In the genomic region with DNA sequence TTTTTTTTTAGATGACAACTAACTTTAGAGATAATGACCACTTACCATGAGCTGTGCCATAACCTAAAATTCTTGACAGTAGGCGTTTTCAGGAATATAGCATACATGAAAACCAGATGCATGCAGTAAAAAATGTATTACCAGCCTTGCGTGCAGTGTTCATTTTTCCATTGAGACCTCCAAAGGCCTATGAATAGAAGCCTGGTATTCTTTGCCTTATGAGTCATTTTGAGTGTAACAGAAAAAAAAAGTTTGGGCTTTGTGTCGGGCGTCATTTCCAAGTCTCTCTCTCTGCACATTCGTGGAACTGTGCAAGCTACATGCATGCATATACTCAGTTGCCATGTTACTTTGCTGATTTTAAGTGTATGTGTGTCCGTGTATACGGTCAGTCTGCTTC, we compare ENCODE assay signal across 27 mouse cellular contexts.
DNase-seq lines count a peak whose midpoint lies in the region; ATAC-seq lines count a peak whose summit lies in the region.
"Had no signal": no experiment of that assay in that cellular context is flagged by ENCODE, and none has a peak within 500 bp of the region (broad histone marks: within the 10 kb centered on the region; RNA-seq: fewer than 3 reads in every experiment).

No protein-coding gene starts in this region.

- no peak overlapping the region for H3K9ac ChIP-seq in limb, embryonic 13.5 days
- H3K9ac ChIP-seq: heart, embryonic 12.5 days; hindbrain, embryonic 13.5 days; lung, embryonic 15.5 days; midbrain, embryonic 12.5 days; neural tube, embryonic 12.5 days had no signal

- peak overlapping the region; percentile 87 for H3K27ac ChIP-seq in limb, embryonic 13.5 days
- H3K27ac ChIP-seq: forebrain, embryonic 10.5 days; hindbrain, embryonic 13.5 days; lung, embryonic 15.5 days; midbrain, embryonic 12.5 days; neural tube, embryonic 12.5 days had no signal

- H3K4me1 ChIP-seq in limb, embryonic 13.5 days = peaks cover 76% of the 10 kb centered on the region

- H3K4me2 ChIP-seq in limb, embryonic 13.5 days (replicated peaks) = peak overlapping the region; percentile 36
- H3K4me2 ChIP-seq: heart, embryonic 12.5 days; hindbrain, embryonic 13.5 days; liver, embryonic 11.5 days; lung, embryonic 15.5 days; midbrain, embryonic 12.5 days; neural tube, embryonic 12.5 days had no signal

- H3K4me3 ChIP-seq in limb, embryonic 13.5 days = no peak overlapping the region
- H3K4me3 ChIP-seq: forebrain, embryonic 10.5 days; heart, embryonic 12.5 days; hindbrain, embryonic 13.5 days; lung, embryonic 15.5 days; midbrain, embryonic 12.5 days; myocyte; neural tube, embryonic 12.5 days had no signal

- H3K27me3 ChIP-seq in limb, embryonic 13.5 days = no peaks in the 10 kb centered on the region
- H3K27me3 ChIP-seq: heart, embryonic 12.5 days; hindbrain, embryonic 13.5 days; lung, embryonic 15.5 days; midbrain, embryonic 12.5 days; neural tube, embryonic 12.5 days had no signal

- ATAC-seq in limb, embryonic 13.5 days (ENCODE audit: low FRiP score, low read depth) = peak; percentile 33
- ATAC-seq in megakaryocyte progenitor cell, adult 5-6 weeks (replicated peaks; ENCODE audit: poor library complexity) = no peak
- ATAC-seq: forebrain, embryonic 16.5 days; intestine, postnatal 0 days had no signal

- peak; percentile 66 for DNase-seq in heart, adult 11 months
- DNase-seq in heart, adult 8-10 months (ENCODE audit: low spot score) = no peak
- DNase-seq in 3T3-L1 (ENCODE audit: low read depth, low spot score) (peak; percentile 76), NIH3T3 (ENCODE audit: low read depth) (peak; percentile 79)
- DNase-seq in embryo, embryonic 11 days = no peak
- DNase-seq: adrenal gland, adult 8-10 months; B cell, adult 2 months; cerebellum, adult 11 months; cerebellum, adult 9-10 months; gastrocnemius, postnatal 25 days; heart, adult 18-20 months; heart, postnatal 4 days; kidney, postnatal 25 days; right cerebral cortex, adult 18-20 months; spleen, adult 18-20 months had no signal

- 25% methylated on average over 7 of the region's 7 CpGs for WGBS in limb, embryonic 13.5 days

- no peaks in the 10 kb centered on the region for H3K9me3 ChIP-seq in limb, embryonic 13.5 days
- H3K9me3 ChIP-seq: forebrain, embryonic 10.5 days; heart, embryonic 12.5 days; hindbrain, embryonic 13.5 days; lung, embryonic 15.5 days; midbrain, embryonic 12.5 days; neural tube, embryonic 12.5 days had no signal

- no peaks in the 10 kb centered on the region for H3K36me3 ChIP-seq in limb, embryonic 13.5 days
- H3K36me3 ChIP-seq: forebrain, embryonic 10.5 days; heart, embryonic 12.5 days; hindbrain, embryonic 13.5 days; lung, embryonic 15.5 days; midbrain, embryonic 12.5 days; neural tube, embryonic 12.5 days had no signal

Comparison
In these comparisons a context has a peak if more than half of its experiments do, and no peak if none do; other contexts are left out.
1. DNase-seq: peak in heart, adult 11 months (single experiment), 3T3-L1 (single experiment) and NIH3T3 (single experiment); none in heart, adult 8-10 months (single experiment) and embryo, embryonic 11 days (single experiment).